Mouse (Mus musculus) intestine, postnatal 0 days (tissue): ENCODE measurements around the gene Cyp1a1. TPM values are rescaled to one million over a fixed set of nuclear protein-coding genes. Genes with fewer than 3 reads are reported as not detected.

Source experiments
- ATAC-seq: fragments of 200-750 bp; cut with Nextera tagmentation; 2 replicates; pipeline ENCODE4 v1.8.0; 2017; ENCODE audit warnings: mild to moderate bottlenecking, moderate TSS enrichment, moderate library complexity
- H3K27ac ChIP-seq: fragments of 300-500 bp; sonication (generic); 2 replicates; pipeline ENCODE4 v1.5.1; 2014; ENCODE audit warnings: mild to moderate bottlenecking, low read depth, low read length, moderate library complexity
- H3K27me3 ChIP-seq: fragments of 300-500 bp; sonication (generic); replicated peaks from 2 replicates; pipeline ENCODE4 v1.6.1; 2014; ENCODE audit warnings: low read length, mixed read lengths; ENCODE audit not compliant: control insufficient read depth, insufficient read depth
- H3K36me3 ChIP-seq: fragments of 300-500 bp; sonication (generic); 2 replicates; pipeline ENCODE4 v1.6.1; 2014; ENCODE audit warnings: mild to moderate bottlenecking, moderate library complexity; ENCODE audit not compliant: control insufficient read depth, insufficient read depth
- H3K4me1 ChIP-seq: fragments of 300-500 bp; sonication (generic); replicated peaks from 2 replicates; pipeline ENCODE4 v1.6.1; 2014; ENCODE audit warnings: antibody characterized with exemption, low read length, mixed read lengths; ENCODE audit not compliant: control insufficient read depth, insufficient read depth
- H3K4me2 ChIP-seq: fragments of 300-500 bp; sonication (generic); replicated peaks from 2 replicates; pipeline ENCODE4 v1.6.1; 2014; ENCODE audit warnings: low read depth, mild to moderate bottlenecking, moderate library complexity
- H3K4me3 ChIP-seq: fragments of 300-500 bp; sonication (generic); 2 replicates; pipeline ENCODE4 v1.5.1; 2014; ENCODE audit warnings: low read depth, low read length
- H3K9ac ChIP-seq: fragments of 300-500 bp; sonication (generic); 2 replicates; pipeline ENCODE4 v1.6.1; 2014; ENCODE audit warnings: mild to moderate bottlenecking, low read depth, low read length
- H3K9me3 ChIP-seq: fragments of 300-500 bp; sonication (generic); 2 replicates; pipeline ENCODE4 v1.6.1; 2016; ENCODE audit warnings: mixed run types; ENCODE audit not compliant: control insufficient read depth
- CTCF ChIP-seq: sonication (generic); IDR thresholded peaks from 2 replicates; pipeline ENCODE4 v1.5.1; 2016; ENCODE audit warnings: low read depth, mild to moderate bottlenecking, control low read depth, antibody characterized with exemption, moderate library complexity
- WGBS: fragments of 180-500 bp; shearing (Covaris S2); extraction: QIAGEN DNeasy Blood & Tissue Kit; methylation state at CpG from one replicate; pipeline ENCODE4 v1.1.7; 2014; 5-methylcytosine and 5-hydroxymethylcytosine counted together
- polyA plus RNA-seq: library from polyadenylated mRNA; unstranded; fragments of >200 nt; fragmentation: Nextera tagmentation; extraction: Ambion mirVana; gene quantifications from 2 replicates; pipeline ENCODE4 v1.2.1, GENCODE M21; 2015

The Cyp1a1 gene
- polyA plus RNA-seq, 1 experiment from 2014 or later = 0.05 TPM

GRCm38 (mm10) chr9:57646551-57647103, 41.1 kb upstream of the Cyp1a1 start:
- Histone ChIP-seq H3K27ac (peak overlapping the region; percentile 0; the same call in 1 of the 2 replicates), H3K27me3 (no peaks in the 10 kb centered on the region), H3K36me3 (peaks cover 2% of the 10 kb centered on the region; the same call in 1 of the 2 replicates), H3K9ac (no peak overlapping the region), H3K9me3 (no peaks in the 10 kb centered on the region), H3K4me2 (no peak overlapping the region), H3K4me3 (no peak overlapping the region), H3K4me1 (peaks cover 18% of the 10 kb centered on the region)
- 42% methylated on average over 12 of the region's 12 CpGs for WGBS
- no peak for TF ChIP-seq CTCF
- ATAC-seq = no peak

GRCm38 (mm10) chr9:57647286-57648108, 40.2 kb upstream of the Cyp1a1 start:
- 45% methylated on average over 4 of the region's 4 CpGs for WGBS
- no peak overlapping the region for H3K4me3 ChIP-seq
- no peak for TF ChIP-seq CTCF
- no peaks in the 10 kb centered on the region for H3K36me3 ChIP-seq
- ATAC-seq = no peak
- no peak overlapping the region for H3K9ac ChIP-seq
- H3K9me3 ChIP-seq = no peaks in the 10 kb centered on the region
- 0 out of 2 replicates have a peak overlapping the region, but pooled peaks have one; percentile 21 for H3K4me2 ChIP-seq
- peak overlapping the region; percentile 0; the same call in 1 of the 2 replicates for H3K27ac ChIP-seq
- no peaks in the 10 kb centered on the region for H3K27me3 ChIP-seq
- peaks cover 18% of the 10 kb centered on the region for H3K4me1 ChIP-seq

- H3K9me3 ChIP-seq = no peaks in the 10 kb centered on the region
- no peak for ATAC-seq
- H3K9ac ChIP-seq = no peak overlapping the region
- no peak overlapping the region for H3K4me2 ChIP-seq
- no peak overlapping the region for H3K4me3 ChIP-seq
- no peaks in the 10 kb centered on the region for H3K27me3 ChIP-seq
- 91% methylated on average over 6 of the region's 6 CpGs for WGBS
- H3K27ac ChIP-seq = no peak overlapping the region
- no peaks in the 10 kb centered on the region for H3K36me3 ChIP-seq
- H3K4me1 ChIP-seq = peaks cover 8% of the 10 kb centered on the region
- no peak for TF ChIP-seq CTCF
Measured at GRCm38 (mm10) chr9:57650130-57650785, 37.5 kb upstream of the Cyp1a1 start.

GRCm38 (mm10) chr9:57650786-57651311, 36.9 kb upstream of the Cyp1a1 start:
- H3K9ac ChIP-seq = no peak overlapping the region

GRCm38 (mm10) chr9:57652351-57652750, 35.4 kb upstream of the Cyp1a1 start:
- no peak overlapping the region for H3K4me3 ChIP-seq
- 74% methylated on average over 9 of the region's 9 CpGs for WGBS
- peaks cover 1% of the 10 kb centered on the region; the same call in 1 of the 2 replicates for H3K4me1 ChIP-seq
- H3K4me2 ChIP-seq = no peak overlapping the region
- no peaks in the 10 kb centered on the region for H3K9me3 ChIP-seq
- H3K36me3 ChIP-seq = no peaks in the 10 kb centered on the region
- no peak for TF ChIP-seq CTCF
- H3K27me3 ChIP-seq = no peaks in the 10 kb centered on the region
- H3K27ac ChIP-seq = no peak overlapping the region
- H3K9ac ChIP-seq = no peak overlapping the region
- no peak for ATAC-seq

More at GRCm38 (mm10) chr9:57650786-57651311, 36.9 kb upstream of the Cyp1a1 start:
- H3K27ac ChIP-seq = no peak overlapping the region; the same call in 1 of the 2 replicates
- no peaks in the 10 kb centered on the region for H3K36me3 ChIP-seq
- no peaks in the 10 kb centered on the region for H3K9me3 ChIP-seq
- WGBS = 33% methylated on average over 6 of the region's 6 CpGs
- H3K27me3 ChIP-seq = no peaks in the 10 kb centered on the region
- no peak for ATAC-seq
- peaks cover 8% of the 10 kb centered on the region for H3K4me1 ChIP-seq
- H3K4me2 ChIP-seq = no peak overlapping the region
- TF ChIP-seq CTCF = no peak
- H3K4me3 ChIP-seq = no peak overlapping the region

GRCm38 (mm10) chr9:57652855-57653254, 34.9 kb upstream of the Cyp1a1 start:
- Histone ChIP-seq H3K4me2 (no peak overlapping the region), H3K4me1 (no peaks in the 10 kb centered on the region; the same call in 1 of the 2 replicates), H3K36me3 (no peaks in the 10 kb centered on the region), H3K27ac (no peak overlapping the region), H3K9ac (no peak overlapping the region), H3K4me3 (no peak overlapping the region), H3K27me3 (no peaks in the 10 kb centered on the region), H3K9me3 (no peaks in the 10 kb centered on the region)
- 81% methylated on average over 3 of the region's 3 CpGs for WGBS
- no peak for ATAC-seq
- no peak for TF ChIP-seq CTCF
